Mouse (Mus musculus) spleen, postnatal 14 days (tissue): ENCODE results near the gene Nphs2.
"Not testable (repeated sequence)": the region's sequence is repeated elsewhere in the genome, so short reads cannot be mapped to it uniquely, and the experiment has no call there.

ENCODE experiments used
- DNase-seq, 2 experiments: peaks; one replicate each; pipeline ENCODE4 v3.0.0; 2021 to 2022; ENCODE audit warnings: low spot score in 2 of 2

Gene Nphs2

DNA sequence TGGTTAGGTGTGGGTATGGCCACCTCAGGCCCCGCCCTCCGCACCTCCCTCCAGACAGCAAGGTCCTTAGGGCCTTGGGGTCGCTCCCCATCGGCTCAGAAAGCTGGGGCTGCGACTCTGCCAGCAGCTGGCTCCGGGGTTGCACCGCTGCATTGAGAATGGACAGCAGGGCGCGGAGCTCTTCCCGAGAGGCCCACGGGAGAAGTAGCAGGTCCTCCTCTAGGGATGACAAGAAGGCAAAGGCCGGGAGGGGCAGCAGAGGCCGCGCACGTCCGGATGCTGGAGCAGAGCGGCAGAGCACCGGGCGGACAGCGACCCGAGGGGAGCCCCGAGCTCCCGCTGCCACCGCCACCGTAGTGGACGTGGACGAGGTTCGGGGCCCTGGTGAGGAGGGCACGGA lies at the start of gene Nphs2:
Gene Nphs2 (plus strand): TSS at position 98 of the 400 bp plus-strand sequence.
- no peak for DNase-seq

DNA sequence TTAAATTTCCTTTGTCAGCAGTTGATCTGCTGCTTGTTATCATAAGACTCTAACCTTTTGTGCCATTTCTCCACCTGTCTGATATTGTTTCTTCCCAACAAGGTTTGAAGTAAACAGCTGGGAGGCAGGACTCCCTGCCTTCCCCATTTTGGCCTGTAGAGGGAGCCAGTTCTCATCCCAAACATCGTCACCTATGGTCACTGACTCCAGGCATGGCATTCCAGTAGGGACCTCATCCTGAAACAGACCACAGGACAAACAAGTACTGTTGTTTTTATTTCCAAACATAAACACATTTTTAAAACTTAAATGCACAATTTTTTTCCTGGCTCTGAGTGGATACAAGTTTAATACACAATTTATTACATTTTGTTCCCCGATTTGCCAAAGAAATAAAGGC lies 47.2 kb upstream of the Nphs2 start:
- peak in 1 of 2 experiments; percentile 16 for DNase-seq

GRCm38 (mm10) chr1:156263946-156264345 lies 46.6 kb upstream of the Nphs2 start:
- DNase-seq = no peak

- DNase-seq = not testable (repeated sequence)
Measured at GRCm38 (mm10) chr1:156268546-156268945, 42.0 kb upstream of the Nphs2 start.

GRCm38 (mm10) chr1:156270471-156270870 lies 40.1 kb upstream of the Nphs2 start:
- no peak for DNase-seq

DNA sequence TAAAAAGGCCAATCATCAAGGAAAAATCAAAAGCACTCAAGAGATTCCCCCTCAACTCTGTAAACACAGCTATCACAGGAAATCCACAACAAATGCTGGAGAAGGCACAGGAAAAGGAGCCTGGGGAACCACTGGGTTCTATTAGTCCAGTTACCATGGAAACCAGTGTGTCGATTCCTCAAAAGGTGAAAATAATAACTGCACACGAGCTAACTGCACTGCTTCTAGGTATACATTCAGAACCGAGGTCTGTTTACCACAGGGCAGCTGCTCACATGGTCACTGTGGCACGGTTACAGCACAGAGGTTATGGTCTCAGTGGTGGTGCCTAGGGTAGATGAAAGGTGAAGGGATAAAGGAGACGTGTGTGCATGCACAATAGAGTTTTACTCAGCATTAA lies 38.9 kb upstream of the Nphs2 start:
- DNase-seq = no peak

- no peak for DNase-seq
Measured at GRCm38 (mm10) chr1:156273647-156274046, 36.9 kb upstream of the Nphs2 start.

DNA sequence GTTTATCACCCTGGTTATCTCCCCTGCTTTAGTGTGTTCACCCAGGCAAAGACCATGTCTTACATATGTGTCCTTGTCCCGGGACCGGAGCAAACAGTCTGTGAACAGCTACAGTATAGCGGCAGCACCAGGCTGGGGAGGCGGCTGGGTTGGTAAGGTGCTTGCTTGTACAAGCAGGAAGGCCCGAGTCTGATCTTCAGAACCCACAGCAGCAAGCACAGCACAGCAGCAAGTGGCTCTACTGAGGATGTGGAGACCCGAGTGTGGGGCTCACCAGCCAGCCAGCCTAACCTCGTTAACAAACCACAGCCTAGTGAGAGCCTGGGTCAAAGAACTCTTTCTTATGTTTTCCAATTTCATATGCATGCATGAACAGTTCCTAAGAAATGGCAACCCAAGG lies 30.4 kb upstream of the Nphs2 start:
- DNase-seq = no peak

DNA sequence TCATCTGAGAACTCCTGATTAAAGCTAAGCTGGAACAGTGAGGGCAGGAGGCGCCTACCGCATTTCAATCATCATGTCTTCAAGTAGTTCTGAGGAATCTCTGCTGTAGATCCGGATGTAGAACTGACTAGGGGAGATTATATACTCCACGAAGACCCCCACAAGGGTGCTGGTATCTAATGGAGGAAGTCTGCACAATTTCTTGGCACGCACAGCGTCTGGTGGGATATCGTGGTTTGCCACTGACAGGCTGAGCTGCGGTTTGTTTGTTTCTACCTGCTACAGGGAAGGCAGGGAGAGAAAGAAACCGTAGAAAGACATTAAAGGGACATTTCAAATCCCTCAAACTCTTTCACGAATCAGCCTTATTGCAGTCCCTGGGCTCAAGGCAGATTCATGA lies 26.3 kb upstream of the Nphs2 start:
- DNase-seq = no peak

GRCm38 (mm10) chr1:156284851-156285540 lies 25.5 kb upstream of the Nphs2 start:
- DNase-seq = no peak

GRCm38 (mm10) chr1:156285541-156285896 lies 25.0 kb upstream of the Nphs2 start:
- DNase-seq = no peak

GRCm38 (mm10) chr1:156288556-156289221 lies 21.8 kb upstream of the Nphs2 start:
- no peak for DNase-seq

GRCm38 (mm10) chr1:156289222-156289587 lies 21.3 kb upstream of the Nphs2 start:
- DNase-seq = not testable (repeated sequence)

- DNase-seq = no peak
Measured at GRCm38 (mm10) chr1:156290016-156290415, 20.5 kb upstream of the Nphs2 start.

GRCm38 (mm10) chr1:156302911-156303749 lies 7.4 kb upstream of the Nphs2 start, which contains the start of gene Tdrd5:
TSS of gene Tdrd5 (minus strand) at chr1:156303664.
- no peak for DNase-seq

DNA sequence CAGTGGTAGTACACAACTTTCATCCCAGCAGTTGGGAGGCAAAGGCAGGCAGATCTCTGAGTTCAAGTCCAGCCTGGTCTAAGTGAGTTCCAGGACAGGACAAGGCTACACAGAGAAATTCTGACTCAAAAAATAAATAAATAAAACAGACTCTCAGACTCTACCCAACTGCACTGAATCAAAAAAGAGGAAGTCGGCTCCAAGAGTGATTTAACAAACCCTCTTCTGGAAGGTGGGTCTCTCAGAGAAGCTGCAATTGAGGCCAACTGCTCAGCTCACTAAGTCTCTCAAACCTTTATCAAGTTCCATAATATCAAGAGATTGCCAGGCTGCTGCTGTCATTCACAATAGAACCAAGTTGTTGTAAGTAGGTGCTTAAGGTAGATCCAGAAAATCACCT lies 1.9 kb upstream of the Nphs2 start:
- DNase-seq = no peak

DNA sequence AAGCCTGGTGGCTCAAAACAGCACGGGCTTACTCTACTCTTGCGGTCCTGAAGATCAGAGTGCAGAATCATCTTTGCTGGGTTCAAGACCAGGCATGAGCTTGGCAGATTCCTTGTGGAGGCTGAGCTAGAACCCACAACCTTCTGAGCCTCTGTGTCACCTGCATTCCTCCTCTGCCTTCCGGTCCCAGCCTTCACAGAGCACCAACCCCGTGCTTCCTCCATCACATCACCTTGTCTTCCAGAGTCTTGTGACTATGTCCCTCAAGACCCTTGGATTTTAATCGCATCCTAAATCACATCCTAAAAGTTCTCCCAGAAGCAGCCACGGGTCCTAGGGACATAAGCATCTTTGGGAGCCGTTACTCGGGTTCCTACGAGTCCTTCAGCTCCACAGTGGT lies 12.6 kb downstream of the Nphs2 start:
- DNase-seq = no peak

DNA sequence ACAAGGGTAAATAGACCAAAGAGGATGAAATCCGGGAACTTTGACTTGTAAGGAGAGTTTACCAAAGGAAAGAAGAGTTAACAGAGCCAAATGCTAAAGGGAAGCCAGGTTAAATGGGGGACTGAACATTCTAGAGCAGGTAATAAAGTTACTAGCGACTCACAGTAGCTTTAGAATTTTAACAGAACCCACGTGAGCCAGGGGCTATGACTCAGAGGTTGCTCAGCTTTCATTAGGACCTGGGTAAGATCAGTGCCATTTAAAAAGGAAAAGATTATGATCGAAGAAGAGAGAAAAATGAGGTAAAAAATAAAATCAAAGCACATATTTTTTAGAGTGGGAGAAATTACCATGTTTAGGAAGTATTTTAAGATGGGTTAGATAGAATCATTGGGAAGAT lies 30.3 kb downstream of the Nphs2 start:
- no peak for DNase-seq

DNA sequence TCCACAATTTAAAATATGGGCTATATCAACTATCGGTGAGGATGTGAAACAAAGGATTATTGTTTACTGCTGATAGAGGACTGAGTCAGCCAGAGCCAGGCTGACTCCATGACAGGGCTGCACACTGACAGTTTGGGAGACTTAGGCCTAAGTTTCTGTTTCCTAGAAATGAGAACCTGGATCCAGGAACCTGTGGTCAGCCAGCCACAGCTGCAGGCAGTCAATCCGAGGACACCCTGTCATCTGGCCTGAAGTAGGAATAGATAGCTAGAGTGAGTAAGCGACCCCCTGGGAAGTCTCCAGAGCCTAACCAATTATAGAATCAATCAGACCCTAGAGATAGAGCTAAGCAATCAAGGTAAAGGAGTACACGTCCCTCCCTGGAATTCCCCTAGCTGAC lies 33.9 kb downstream of the Nphs2 start:
- DNase-seq = no peak

- DNase-seq = no peak
Measured at GRCm38 (mm10) chr1:156345633-156346032, 35.1 kb downstream of the Nphs2 start.

- no peak for DNase-seq
Measured at GRCm38 (mm10) chr1:156349031-156349430, 38.5 kb downstream of the Nphs2 start.

GRCm38 (mm10) chr1:156350441-156350840 lies 39.9 kb downstream of the Nphs2 start:
- DNase-seq = no peak

DNA sequence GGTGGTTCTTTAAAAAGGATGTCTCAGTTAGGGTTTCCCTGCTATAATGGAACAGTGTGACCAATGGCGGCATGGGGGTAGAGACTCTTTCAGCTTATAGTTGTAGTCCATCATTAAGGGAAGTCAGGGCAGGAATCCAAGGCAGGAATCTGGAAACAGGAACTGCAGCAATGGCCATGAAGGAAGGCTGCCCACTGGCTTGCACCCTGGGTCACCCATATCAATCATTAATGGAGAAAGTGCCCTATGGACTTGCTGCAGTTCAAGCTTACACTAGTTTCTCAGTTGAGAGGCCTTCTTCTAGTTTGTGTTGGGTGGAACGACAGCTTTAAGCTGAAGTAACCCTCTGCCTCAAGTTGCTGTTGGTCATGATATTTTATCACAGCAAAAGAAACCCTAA lies 41.9 kb downstream of the Nphs2 start:
- DNase-seq = no peak
